Mouse (Mus musculus): ENCODE measurements at regions not wholly inside any gene's neighbourhood (a gene's known extent, or its start where the extent isn't known, plus 50 kb on each side); places are given as distances from the start of the nearest gene placed in this dataset.

- TF ChIP-seq CTCF (IDR thresholded peaks at IDR 0.05; ENCODE audit: borderline replicate concordance, insufficient read depth, low read length), result no peak
- no peak for TF ChIP-seq POLR2A (IDR thresholded peaks at IDR 0.05; ENCODE audit: low read depth, low read length)
Measured at GRCm38 (mm10) chr16:84583773-84584229, 68.9 kb downstream of the A730009L09Rik start.
